In the genomic region with DNA sequence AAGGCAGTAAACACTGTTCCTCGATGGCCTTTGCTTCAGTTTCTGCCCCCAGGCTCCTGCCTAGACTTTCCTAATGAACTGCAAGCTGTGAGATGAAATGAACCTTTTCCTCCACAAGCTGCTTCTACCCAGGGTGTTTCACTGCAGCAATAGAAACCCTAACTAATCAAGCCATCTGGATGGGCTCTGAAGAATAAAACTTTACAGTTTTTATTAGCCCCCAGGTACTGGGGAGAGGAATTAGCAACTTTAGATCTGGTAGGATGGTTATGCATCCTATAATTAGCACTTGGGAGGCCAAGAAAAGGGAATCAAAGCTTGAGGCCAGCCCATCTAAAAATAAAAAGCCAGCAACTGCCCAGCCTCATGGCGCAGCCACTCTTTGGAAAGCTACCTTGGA, we compare ENCODE assay signal across 22 mouse cellular contexts. TPM values are rescaled to one million over a fixed set of nuclear protein-coding genes. Genes with fewer than 3 reads are reported as not detected.
DNase-seq lines count a peak whose midpoint lies in the region; ATAC-seq and TF ChIP-seq lines count a peak whose summit lies in the region.
"Had no signal": no experiment of that assay in that cellular context is flagged by ENCODE, and none has a peak within 500 bp of the region (broad histone marks: within the 10 kb centered on the region; RNA-seq: fewer than 3 reads in every experiment).

No protein-coding gene starts in this region.

- H3K27me3 ChIP-seq in hindbrain, postnatal 0 days (ENCODE audit: insufficient read depth, low read length), result no peaks in the 10 kb centered on the region
- H3K27me3 ChIP-seq in hindbrain, embryonic 12.5 days, result no peaks in the 10 kb centered on the region
- H3K27me3 ChIP-seq in neural tube, embryonic 13.5 days, result no peaks in the 10 kb centered on the region
- H3K27me3 ChIP-seq: embryonic facial prominence, embryonic 12.5 days; forebrain, embryonic 15.5 days; heart, embryonic 15.5 days; hindbrain, embryonic 13.5 days; Patski had no signal

- no peak for ATAC-seq in hindbrain, postnatal 0 days
- ATAC-seq in hindbrain, embryonic 12.5 days (ENCODE audit: low FRiP score), result no peak
- no peak for ATAC-seq in neural tube, embryonic 13.5 days (ENCODE audit: low read depth)
- ATAC-seq in CD4-positive, CD25-positive, alpha-beta regulatory T cell, adult 4 months, result no peak
- ATAC-seq: activated CD4-positive, CD25-positive, alpha-beta regulatory T cell, adult 4 months; forebrain, embryonic 15.5 days; intestine, embryonic 16.5 days; Patski had no signal

- no peaks in the 10 kb centered on the region for H3K36me3 ChIP-seq in hindbrain, postnatal 0 days (ENCODE audit: insufficient read depth, low read length)
- H3K36me3 ChIP-seq in hindbrain, embryonic 12.5 days, result no peaks in the 10 kb centered on the region
- H3K36me3 ChIP-seq in neural tube, embryonic 13.5 days, result no peaks in the 10 kb centered on the region
- H3K36me3 ChIP-seq: embryonic facial prominence, embryonic 12.5 days; forebrain, embryonic 15.5 days; heart, embryonic 15.5 days; hindbrain, embryonic 13.5 days had no signal

- WGBS in hindbrain, postnatal 0 days, result 70% methylated on average over 2 of the region's 2 CpGs
- WGBS in hindbrain, embryonic 12.5 days, result 76% methylated on average over 2 of the region's 2 CpGs
- WGBS in neural tube, embryonic 13.5 days, result 30% methylated on average over 2 of the region's 2 CpGs

- H3K9me3 ChIP-seq in hindbrain, postnatal 0 days (ENCODE audit: low read length), result no peaks in the 10 kb centered on the region
- no peaks in the 10 kb centered on the region for H3K9me3 ChIP-seq in hindbrain, embryonic 12.5 days (replicated peaks)
- H3K9me3 ChIP-seq in neural tube, embryonic 13.5 days, result no peaks in the 10 kb centered on the region
- H3K9me3 ChIP-seq: embryonic facial prominence, embryonic 12.5 days; forebrain, embryonic 15.5 days; hindbrain, embryonic 13.5 days had no signal

- intact Hi-C loops in heart, postnatal 36 days (cut with DNase I), result no loop called here

- no peak overlapping the region for H3K27ac ChIP-seq in hindbrain, postnatal 0 days
- H3K27ac ChIP-seq in hindbrain, embryonic 12.5 days, result no peak overlapping the region
- peak overlapping the region; percentile 42; the same call in 1 of the 2 replicates for H3K27ac ChIP-seq in neural tube, embryonic 13.5 days (replicated peaks)
- H3K27ac ChIP-seq: embryonic facial prominence, embryonic 12.5 days; forebrain, embryonic 15.5 days; heart, adult 2 months; heart, embryonic 15.5 days; hindbrain, embryonic 13.5 days had no signal

- no peak for TF ChIP-seq CTCF in hindbrain, postnatal 0 days (IDR thresholded peaks at IDR 0.05; ENCODE audit: low read depth)

- no peaks in the 10 kb centered on the region for H3K4me1 ChIP-seq in hindbrain, postnatal 0 days (ENCODE audit: insufficient read depth, low read length)
- peaks cover 11% of the 10 kb centered on the region; the same call in 1 of the 2 replicates for H3K4me1 ChIP-seq in hindbrain, embryonic 12.5 days
- H3K4me1 ChIP-seq in neural tube, embryonic 13.5 days (replicated peaks), result peaks cover 8% of the 10 kb centered on the region; the same call in 1 of the 2 replicates
- H3K4me1 ChIP-seq: embryonic facial prominence, embryonic 12.5 days; forebrain, embryonic 15.5 days had no signal

- H3K4me3 ChIP-seq in hindbrain, postnatal 0 days (ENCODE audit: low read length), result no peak overlapping the region
- H3K4me3 ChIP-seq in hindbrain, embryonic 12.5 days, result no peak overlapping the region
- no peak overlapping the region for H3K4me3 ChIP-seq in neural tube, embryonic 13.5 days
- H3K4me3 ChIP-seq: embryonic facial prominence, embryonic 12.5 days; forebrain, embryonic 15.5 days; heart, adult 2 months; heart, embryonic 15.5 days; hindbrain, embryonic 13.5 days had no signal

- no peak overlapping the region for H3K9ac ChIP-seq in hindbrain, postnatal 0 days (replicated peaks; ENCODE audit: low read length)
- H3K9ac ChIP-seq in hindbrain, embryonic 12.5 days, result no peak overlapping the region
- no peak overlapping the region for H3K9ac ChIP-seq in neural tube, embryonic 13.5 days
- H3K9ac ChIP-seq: embryonic facial prominence, embryonic 12.5 days; forebrain, embryonic 15.5 days; heart, embryonic 15.5 days; hindbrain, embryonic 13.5 days had no signal

- H3K4me2 ChIP-seq in hindbrain, postnatal 0 days (ENCODE audit: low read depth, low read length), result no peak overlapping the region
- no peak overlapping the region for H3K4me2 ChIP-seq in hindbrain, embryonic 12.5 days (replicated peaks)
- H3K4me2 ChIP-seq in neural tube, embryonic 13.5 days, result no peak overlapping the region
- H3K4me2 ChIP-seq: embryonic facial prominence, embryonic 12.5 days; forebrain, embryonic 15.5 days; heart, embryonic 15.5 days; hindbrain, embryonic 13.5 days had no signal

- DNase-seq in heart, adult 11 months, result peak; percentile 86
- DNase-seq in heart, postnatal 36 days, result no peak
- peak; percentile 5 for DNase-seq in hindbrain, postnatal 0 days (ENCODE audit: low spot score)
- DNase-seq in neural tube, embryonic 10.5 days (ENCODE audit: extremely low spot score, low spot score), result no peak
- DNase-seq: adrenal gland, postnatal 14 days; B cell, adult 2 months; cerebellum, adult 11-12 months; cerebellum, adult 9-10 months; cerebellum, postnatal 25 days; gastrocnemius, postnatal 10 days; heart, adult 2 months had no signal

RNA-seq across cellular contexts. Expression of a gene that starts 15.5 kb away (rescaled TPM):
- total RNA-seq in heart, postnatal 36 days (2021), result 10 to 100 TPM; 30.0 to 32.6 TPM
- 27.1 and 28.7 TPM in 2 replicates for total RNA-seq in hindbrain, postnatal 0 days (2014; rRNA removed)
- 12.0 and 12.1 TPM in 2 replicates for polyA plus RNA-seq in hindbrain, postnatal 0 days (2015; fragmentation: Nextera tagmentation; extraction: Ambion mirVana)
- polyA plus RNA-seq in hindbrain, embryonic 12.5 days (2016; fragmentation: Nextera tagmentation; extraction: Ambion mirVana), result 31.6 and 34.0 TPM in 2 replicates
- polyA plus RNA-seq in neural tube, embryonic 13.5 days (2015; fragmentation: Nextera tagmentation; extraction: Ambion mirVana), result 22.4 and 29.3 TPM in 2 replicates
- 10 to 100 TPM; 15.4 to 22.3 TPM for polyA plus RNA-seq in CD4-positive, CD25-positive, alpha-beta regulatory T cell, adult 4 months (2017; shearing (Covaris generic))

RNA-seq across cellular contexts. Expression of a gene that starts 39.3 kb away (rescaled TPM):
- total RNA-seq in heart, postnatal 36 days (2021), result 10 to 100 TPM; 13.7 TPM
- 42.5 and 55.3 TPM in 2 replicates for total RNA-seq in hindbrain, postnatal 0 days (2014; rRNA removed)
- polyA plus RNA-seq in hindbrain, postnatal 0 days (2015; fragmentation: Nextera tagmentation; extraction: Ambion mirVana), result 26.0 and 29.6 TPM in 2 replicates
- 32.7 and 33.9 TPM in 2 replicates for polyA plus RNA-seq in hindbrain, embryonic 12.5 days (2016; fragmentation: Nextera tagmentation; extraction: Ambion mirVana)
- polyA plus RNA-seq in neural tube, embryonic 13.5 days (2015; fragmentation: Nextera tagmentation; extraction: Ambion mirVana), result 25.3 and 27.3 TPM in 2 replicates
- polyA plus RNA-seq in CD4-positive, CD25-positive, alpha-beta regulatory T cell, adult 4 months (2017; shearing (Covaris generic)), result 1 to 10 TPM; 7.7 to 8.1 TPM

RNA-seq across cellular contexts. Expression of a gene that starts 45.3 kb away (rescaled TPM):
- total RNA-seq in heart, postnatal 36 days (2021), result 10 to 100 TPM; 28.1 to 28.7 TPM
- not detected in 2 replicates for total RNA-seq in hindbrain, postnatal 0 days (2014; rRNA removed)
- 0.10 TPM in 1 of 2 replicates, not detected in the other for polyA plus RNA-seq in hindbrain, postnatal 0 days (2015; fragmentation: Nextera tagmentation; extraction: Ambion mirVana)
- 0.14 TPM in 1 of 2 replicates, not detected in the other for polyA plus RNA-seq in hindbrain, embryonic 12.5 days (2016; fragmentation: Nextera tagmentation; extraction: Ambion mirVana)
- polyA plus RNA-seq in neural tube, embryonic 13.5 days (2015; fragmentation: Nextera tagmentation; extraction: Ambion mirVana), result 0.28 TPM in 1 of 2 replicates, not detected in the other
- not detected for polyA plus RNA-seq in CD4-positive, CD25-positive, alpha-beta regulatory T cell, adult 4 months (2017; shearing (Covaris generic))
- total RNA-seq: adrenal gland, postnatal 14 days had no signal
- polyA plus RNA-seq: activated CD4-positive, CD25-positive, alpha-beta regulatory T cell, adult 4 months; embryonic facial prominence, embryonic 12.5 days; forebrain, embryonic 11.5 days; forebrain, embryonic 15.5 days; intestine, embryonic 16.5 days had no signal

Comparison
In these comparisons a context has a peak if more than half of its experiments do, and no peak if none do; other contexts are left out.
1. DNase-seq: peak in heart, adult 11 months (single experiment) and hindbrain, postnatal 0 days (single experiment); none in heart, postnatal 36 days (0 of 2) and neural tube, embryonic 10.5 days (single experiment).